Mouse (Mus musculus) erythroblast, embryonic 14.5 days (primary cell): ENCODE measurements around the gene 4933400A11Rik.

Experiments
- GATA1 ChIP-seq: IDR thresholded peaks from 2 replicates; pipeline ENCODE4 v1.6.1; 2012; ENCODE audit warnings: low read length, inconsistent platforms, mixed read lengths
- TAL1 ChIP-seq: IDR thresholded peaks from 3 replicates; pipeline ENCODE4 v1.6.1; 2012; ENCODE audit warnings: low read length, inconsistent platforms, mixed read lengths

DNA sequence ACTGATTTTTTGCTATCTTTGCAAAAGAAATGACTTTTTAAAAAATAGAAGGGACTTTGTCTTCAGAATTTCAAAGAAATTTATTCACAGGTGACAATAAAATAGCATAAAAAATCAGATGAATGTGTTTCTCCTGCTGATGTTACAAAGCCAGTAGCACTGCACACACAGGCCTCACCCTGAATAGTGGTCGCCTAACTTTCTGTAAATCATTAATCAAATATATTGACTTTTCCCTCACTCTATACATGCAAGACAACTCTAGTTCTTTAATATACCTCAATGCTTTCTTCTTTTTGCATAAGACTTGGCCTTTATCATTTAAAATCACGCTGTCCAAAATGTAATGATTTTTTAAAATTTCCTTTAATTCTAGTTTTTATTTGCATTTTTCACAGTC is 32.3 kb upstream of the 4933400A11Rik start:
- no peak for TF ChIP-seq TAL1
- no peak for TF ChIP-seq GATA1
